Mouse (Mus musculus): ENCODE measurements around the gene Ldb2. TPM values are rescaled to one million over a fixed set of nuclear protein-coding genes. Genes with fewer than 3 reads are reported as not detected.

Ldb2 gene
- total and polyA plus RNA-seq, 3 experiments: not detected

DNA sequence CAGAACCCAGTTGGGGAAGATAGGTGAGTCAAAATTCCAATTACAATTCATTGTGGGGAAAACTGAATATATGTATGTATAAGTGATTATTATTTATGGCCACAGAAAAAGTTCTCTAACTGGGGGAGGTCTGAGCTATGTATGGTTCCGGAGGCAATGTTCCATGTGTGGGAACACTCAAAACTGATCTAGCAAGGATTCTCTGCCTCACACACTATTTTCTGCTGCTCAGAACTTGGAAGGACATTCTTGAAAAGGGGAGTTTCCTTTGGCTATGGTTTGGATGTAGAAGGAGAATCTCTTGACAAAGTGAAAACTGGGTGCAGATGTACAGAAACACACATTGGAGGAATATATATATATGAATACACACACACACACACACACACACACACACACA lies 301.3 kb downstream of the Ldb2 start:
- Histone ChIP-seq H3K27me3 (ENCODE audit: control insufficient read depth in 1 of 2, insufficient read depth in 2 of 2, low read length in 2 of 2) (no peaks in the 10 kb centered on the region), H3K4me3 (ENCODE audit: control insufficient read depth in 1 of 2, insufficient read depth in 1 of 2, low read depth in 2 of 2, low read length in 2 of 2) (no peak overlapping the region), H3K9ac (ENCODE audit: control insufficient read depth, low read depth, low read length, poor library complexity, severe bottlenecking) (no peak overlapping the region), H3K9me3 (replicated peaks; ENCODE audit: insufficient read depth, low read length) (no peaks in the 10 kb centered on the region), H3K79me2 (ENCODE audit: control insufficient read depth, insufficient read depth, low read length, poor library complexity) (no peaks in the 10 kb centered on the region), H3K4me1 (ENCODE audit: control insufficient read depth in 1 of 2, insufficient read depth in 2 of 2, low read length in 2 of 2) (no peaks in the 10 kb centered on the region), H3K36me3 (ENCODE audit: control insufficient read depth in 1 of 2, insufficient read depth in 2 of 2, low read length in 2 of 2) (no peaks in the 10 kb centered on the region), H3K27ac (ENCODE audit: control insufficient read depth, low read depth, low read length) (no peak overlapping the region)
- DNase-seq (ENCODE audit: low read depth, low spot score): no peak
- no peak for TF ChIP-seq UBTF (IDR thresholded peaks at IDR 0.05; ENCODE audit: borderline replicate concordance, insufficient read depth, low read depth, low read length)
- TF ChIP-seq MYB (IDR thresholded peaks at IDR 0.05; ENCODE audit: low read depth, low read length): no peak
- TF ChIP-seq ZC3H11A (IDR thresholded peaks at IDR 0.05; ENCODE audit: low read depth, low read length): no peak
- TF ChIP-seq NELFE (IDR thresholded peaks at IDR 0.05; ENCODE audit: low read depth, low read length): no peak
- TF ChIP-seq NRF1 (IDR thresholded peaks at IDR 0.05; ENCODE audit: insufficient read depth, low read depth, low read length, poor library complexity, severe bottlenecking): no peak
- TF ChIP-seq GABPA (IDR thresholded peaks at IDR 0.05; ENCODE audit: low read depth, low read length): no peak
- no peak for TF ChIP-seq GATA1 (IDR thresholded peaks at IDR 0.05; ENCODE audit: low read depth, low read length)
- TF ChIP-seq SIN3A (IDR thresholded peaks at IDR 0.05; ENCODE audit: low read length): no peak
- no peak for TF ChIP-seq TBP (IDR thresholded peaks at IDR 0.05; ENCODE audit: low read depth, low read length)

DNA sequence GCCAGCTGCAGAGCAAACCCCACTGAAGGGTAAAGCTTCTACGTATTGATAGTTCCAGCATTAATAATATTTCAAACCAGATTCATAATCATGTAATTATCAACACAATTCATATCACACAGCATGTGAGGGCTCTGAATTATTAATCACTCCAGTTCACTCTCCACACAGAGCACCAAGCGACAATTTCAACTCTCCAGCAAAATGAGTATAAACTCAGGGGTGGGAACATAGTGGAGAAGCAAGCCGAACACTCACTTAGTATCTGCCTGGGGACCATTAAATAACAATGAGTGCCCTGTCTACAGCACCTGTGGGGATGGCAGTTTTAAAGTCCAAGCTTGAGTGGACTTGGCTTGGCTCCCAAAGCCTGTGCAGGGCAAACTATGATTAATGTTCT lies 302.6 kb downstream of the Ldb2 start:
- no peak for DNase-seq (ENCODE audit: low read depth, low spot score)
- H3K79me2 ChIP-seq (ENCODE audit: control insufficient read depth, insufficient read depth, low read length, poor library complexity): no peaks in the 10 kb centered on the region
- no peaks in the 10 kb centered on the region for H3K9me3 ChIP-seq (replicated peaks; ENCODE audit: insufficient read depth, low read length)
- TF ChIP-seq E2F4 (IDR thresholded peaks at IDR 0.05; ENCODE audit: borderline replicate concordance, low read depth, low read length): no peak
- no peak for TF ChIP-seq HCFC1 (IDR thresholded peaks at IDR 0.05; ENCODE audit: low read depth, low read length)
- TF ChIP-seq CTCF (IDR thresholded peaks at IDR 0.05 in 2 of 3, conservative IDR thresholded peaks at IDR 0.05 in 1 of 3; ENCODE audit: control insufficient read depth in 1 of 3, insufficient read depth in 1 of 3, low read depth in 2 of 3, low read length in 3 of 3, poor library complexity in 1 of 3, severe bottlenecking in 1 of 3): no peak
- no peak for TF ChIP-seq TCF12 (IDR thresholded peaks at IDR 0.05; ENCODE audit: low read depth, low read length)
- no peak for TF ChIP-seq JUND (IDR thresholded peaks at IDR 0.05; ENCODE audit: low read depth, low read length)
- TF ChIP-seq MAZ (IDR thresholded peaks at IDR 0.05; ENCODE audit: low read depth, low read length): no peak
- TF ChIP-seq TBP (IDR thresholded peaks at IDR 0.05; ENCODE audit: low read depth, low read length): no peak
- TF ChIP-seq TAL1 (IDR thresholded peaks at IDR 0.05; ENCODE audit: low read length): no peak
- no peak for TF ChIP-seq MAFK (IDR thresholded peaks at IDR 0.05; ENCODE audit: borderline replicate concordance, low read depth, low read length)
- TF ChIP-seq RAD21 (IDR thresholded peaks at IDR 0.05; ENCODE audit: low read depth, low read length): no peak
- no peak for TF ChIP-seq ZKSCAN1 (IDR thresholded peaks at IDR 0.05; ENCODE audit: low read depth, low read length)
- no peak for TF ChIP-seq MXI1 (IDR thresholded peaks at IDR 0.05; ENCODE audit: low read depth, low read length)
- TF ChIP-seq GABPA (IDR thresholded peaks at IDR 0.05; ENCODE audit: low read depth, low read length): no peak
- H3K4me3 ChIP-seq (ENCODE audit: control insufficient read depth in 1 of 2, insufficient read depth in 1 of 2, low read depth in 2 of 2, low read length in 2 of 2): no peak overlapping the region
- no peaks in the 10 kb centered on the region for H3K36me3 ChIP-seq (ENCODE audit: control insufficient read depth in 1 of 2, insufficient read depth in 2 of 2, low read length in 2 of 2)
- H3K4me1 ChIP-seq (ENCODE audit: control insufficient read depth in 1 of 2, insufficient read depth in 2 of 2, low read length in 2 of 2): no peaks in the 10 kb centered on the region
- no peak overlapping the region for H3K9ac ChIP-seq (ENCODE audit: control insufficient read depth, low read depth, low read length, poor library complexity, severe bottlenecking)
- H3K27ac ChIP-seq (ENCODE audit: control insufficient read depth, low read depth, low read length): no peak overlapping the region
- H3K27me3 ChIP-seq (ENCODE audit: control insufficient read depth in 1 of 2, insufficient read depth in 2 of 2, low read length in 2 of 2): no peaks in the 10 kb centered on the region
